In genomic region chrX:143099044-143099754, GRCm38 (mm10) we compare ENCODE assay signal across 9 mouse cellular contexts. TPM values are rescaled to one million over a fixed set of nuclear protein-coding genes. Genes with fewer than 3 reads are reported as not detected.
DNase-seq lines count a peak whose midpoint lies in the region; ATAC-seq and TF ChIP-seq lines count a peak whose summit lies in the region.
"Had no signal": no experiment of that assay in that cellular context is flagged by ENCODE, and none has a peak within 500 bp of the region (broad histone marks: within the 10 kb centered on the region; RNA-seq: fewer than 3 reads in every experiment).

Gene Rtl9, plus strand, starts transcription at chrX:143099594.

- TF ChIP-seq CTCF in left cerebral cortex, adult 2 months (IDR thresholded peaks at IDR 0.05): peak; percentile 73
- peak; percentile 20; the same call in 1 of the 2 replicates for TF ChIP-seq CTCF in lung, adult 2 months (IDR thresholded peaks at IDR 0.05; ENCODE audit: insufficient read depth, low read length)

- H3K27me3 ChIP-seq in heart, embryonic 12.5 days (replicated peaks): peaks cover 36% of the 10 kb centered on the region

- no peaks in the 10 kb centered on the region for H3K4me1 ChIP-seq in lung, adult 2 months (ENCODE audit: control insufficient read depth, insufficient read depth, low read length)
- H3K4me1 ChIP-seq in heart, embryonic 12.5 days (replicated peaks): no peaks in the 10 kb centered on the region

- no peak within 1 kb of the TSS for H3K27ac ChIP-seq in left cerebral cortex, adult 2 months
- no peak within 1 kb of the TSS for H3K27ac ChIP-seq in heart, embryonic 12.5 days (ENCODE audit: poor library complexity, severe bottlenecking)

- no peaks in the 10 kb centered on the region for H3K9me3 ChIP-seq in heart, embryonic 12.5 days (replicated peaks)

- no peak within 1 kb of the TSS for H3K9ac ChIP-seq in heart, embryonic 12.5 days

- TF ChIP-seq POLR2A in lung, adult 2 months (IDR thresholded peaks at IDR 0.05; ENCODE audit: borderline replicate concordance, extremely low read depth, low read depth, low read length): no peak

- no peaks in the 10 kb centered on the region for H3K36me3 ChIP-seq in heart, embryonic 12.5 days

- no peak within 1 kb of the TSS for H3K4me3 ChIP-seq in left cerebral cortex, adult 2 months
- H3K4me3 ChIP-seq in lung, adult 2 months (replicated peaks; ENCODE audit: extremely low read depth, low read depth, low read length): no peak within 1 kb of the TSS
- H3K4me3 ChIP-seq in heart, embryonic 12.5 days: no peak within 1 kb of the TSS
- H3K4me3 ChIP-seq: erythroblast, embryonic 14.5 days had no signal

- ATAC-seq in heart, embryonic 12.5 days (ENCODE audit: insufficient number of reproducible peaks, low FRiP score): no peak

- no peak within 1 kb of the TSS for H3K4me2 ChIP-seq in heart, embryonic 12.5 days

- DNase-seq in adrenal gland, postnatal 10 days: peak; percentile 31
- no peak for DNase-seq in adrenal gland, adult 2 months
- DNase-seq in left cerebral cortex, adult 2 months (ENCODE audit: extremely low spot score in 1 of 2, low spot score in 2 of 2): no peak
- DNase-seq in left cerebral cortex, adult 8-10 months (ENCODE audit: low spot score in 2 of 2): no peak
- DNase-seq in embryo, embryonic 9.5 days (ENCODE audit: extremely low spot score): peak; percentile 8
- DNase-seq in lung, adult 2 months: no peak
- peak; percentile 10 for DNase-seq in skeletal muscle tissue, adult 2 months (ENCODE audit: low read depth, low spot score)

- intact Hi-C loops in left cerebral cortex, adult 2 months (cut with DNase I): loop anchor here (2.0 to 5.0 kb wide), 3 partner anchors 178 to 568 kb away; no protein-coding TSS in a partner anchor

- 94% methylated on average over 1 of the region's 1 CpGs for WGBS in lung, adult 2 months
- 95% methylated on average over 1 of the region's 1 CpGs for WGBS in heart, embryonic 12.5 days

RNA-seq across cellular contexts. Expression of gene Rtl9, which starts in this region (rescaled TPM):
- total RNA-seq in adrenal gland, postnatal 10 days (2021): 1 to 10 TPM in 1 of 2 experiments, under 1 TPM in 1; 0.60 to 1.3 TPM
- total RNA-seq in adrenal gland, adult 2 months (2021): under 1 TPM; 0.10 to 0.12 TPM
- polyA plus RNA-seq in adrenal gland, adult 2 months (2012; rRNA removed): 0.06 and 0.16 TPM in 2 replicates
- 1 to 10 TPM in 1 of 2 experiments, under 1 TPM in 1; 0.79 to 1.2 TPM for total RNA-seq in left cerebral cortex, adult 2 months (2021)
- 1 to 10 TPM; 1.2 to 1.6 (median 1.3) TPM for total RNA-seq in left cerebral cortex, adult 8-10 months (2022)
- polyA plus RNA-seq in lung, adult 2 months (2012; rRNA removed): 0.17 and 0.37 TPM in 2 replicates
- 0.04 TPM in 2 replicates for polyA plus RNA-seq in heart, embryonic 12.5 days (2016; fragmentation: Nextera tagmentation; extraction: Ambion mirVana)
- polyA plus RNA-seq: erythroblast, embryonic 14.5 days had no signal

Comparison
In these comparisons a context has a peak if more than half of its experiments do, and no peak if none do; other contexts are left out.
1. DNase-seq: peak in adrenal gland, postnatal 10 days (single experiment), embryo, embryonic 9.5 days (single experiment) and skeletal muscle tissue, adult 2 months (single experiment); none in adrenal gland, adult 2 months (single experiment), left cerebral cortex, adult 2 months (0 of 2), left cerebral cortex, adult 8-10 months (0 of 2) and lung, adult 2 months (single experiment).